Mouse (Mus musculus): ENCODE measurements around the gene Copg1.
A peak's percentile ranks its signal among the peaks of the same experiment; 100 is the strongest.

Copg1 gene

GRCm38 (mm10) chr6:87887594-87888233, at the start of gene Copg1:
Gene Copg1, plus strand, starts transcription at chr6:87887814.
- peak; percentile 100 for DNase-seq

- peak; percentile 95 for DNase-seq
Measured at GRCm38 (mm10) chr6:87838551-87839197, 48.9 kb upstream of the Copg1 start, which contains the start of gene Isy1. Gene Isy1, minus strand, starts transcription at chr6:87838798.

- DNase-seq, result no peak
Measured at GRCm38 (mm10) chr6:87839797-87840341, 47.7 kb upstream of the Copg1 start.

- no peak for DNase-seq
Measured at GRCm38 (mm10) chr6:87841635-87842034, 46.0 kb upstream of the Copg1 start.

GRCm38 (mm10) chr6:87842254-87842653, 45.4 kb upstream of the Copg1 start:
- DNase-seq, result no peak

- no peak for DNase-seq
Measured at GRCm38 (mm10) chr6:87845031-87845695, 42.5 kb upstream of the Copg1 start.

- peak; percentile 23 for DNase-seq
Measured at GRCm38 (mm10) chr6:87846813-87847212, 40.8 kb upstream of the Copg1 start.

- no peak for DNase-seq
Measured at GRCm38 (mm10) chr6:87849780-87850154, 37.8 kb upstream of the Copg1 start.

GRCm38 (mm10) chr6:87850155-87850899, 37.3 kb upstream of the Copg1 start:
- DNase-seq, result peak; percentile 59

GRCm38 (mm10) chr6:87850900-87851614, 36.6 kb upstream of the Copg1 start, which contains the start of gene Cnbp:
Gene Cnbp, minus strand, starts transcription at chr6:87851106.
- DNase-seq, result peak; percentile 97

- DNase-seq, result no peak
Measured at GRCm38 (mm10) chr6:87851871-87852270, 35.7 kb upstream of the Copg1 start.

- no peak for DNase-seq
Measured at GRCm38 (mm10) chr6:87853446-87853845, 34.2 kb upstream of the Copg1 start.

- no peak for DNase-seq
Measured at GRCm38 (mm10) chr6:87857071-87857470, 30.5 kb upstream of the Copg1 start.

GRCm38 (mm10) chr6:87866211-87866610, 21.4 kb upstream of the Copg1 start:
- no peak for DNase-seq

GRCm38 (mm10) chr6:87867256-87867655, 20.4 kb upstream of the Copg1 start:
- DNase-seq, result no peak

- peak; percentile 82 for DNase-seq
Measured at GRCm38 (mm10) chr6:87868871-87869506, 18.6 kb upstream of the Copg1 start.

GRCm38 (mm10) chr6:87870440-87870839, 17.2 kb upstream of the Copg1 start:
- DNase-seq, result no peak

- no peak for DNase-seq
Measured at GRCm38 (mm10) chr6:87871240-87871639, 16.4 kb upstream of the Copg1 start.

GRCm38 (mm10) chr6:87873104-87873503, 14.5 kb upstream of the Copg1 start:
- DNase-seq, result no peak

GRCm38 (mm10) chr6:87873963-87874362, 13.7 kb upstream of the Copg1 start:
- DNase-seq, result no peak

- DNase-seq, result no peak
Measured at GRCm38 (mm10) chr6:87875083-87875482, 12.5 kb upstream of the Copg1 start.

- DNase-seq, result no peak
Measured at GRCm38 (mm10) chr6:87875562-87875961, 12.1 kb upstream of the Copg1 start.

Data from lung, postnatal 14 days (tissue).